ENCODE assay signal across 18 mouse cellular contexts in the genomic region with DNA sequence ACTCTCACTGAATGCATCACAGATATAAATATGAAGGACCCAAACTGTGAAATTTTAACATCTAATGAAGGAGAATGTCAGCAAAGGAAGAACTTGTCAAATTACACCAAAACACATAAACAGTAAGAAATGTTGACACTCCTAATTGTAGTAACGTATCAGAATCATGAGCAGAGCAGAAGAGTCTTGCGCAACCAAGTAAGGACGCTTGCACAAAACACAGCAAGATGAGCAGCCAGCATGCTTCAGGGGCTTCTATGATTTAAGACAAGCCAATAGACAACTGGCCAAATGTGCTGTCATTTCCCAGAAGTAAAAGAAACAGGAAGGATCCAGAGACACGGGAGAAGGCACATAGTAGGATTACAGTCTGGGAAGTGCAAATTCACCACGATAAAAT. TPM values are rescaled to one million over a fixed set of nuclear protein-coding genes. Genes with fewer than 3 reads are reported as not detected.
"Had no signal": no experiment of that assay in that cellular context is flagged by ENCODE, and none has a peak within 500 bp of the region (broad histone marks: within the 10 kb centered on the region; RNA-seq: fewer than 3 reads in every experiment).

No protein-coding gene starts in this region.

- H3K9me3 ChIP-seq: midbrain, embryonic 12.5 days; midbrain, embryonic 15.5 days had no signal

- H3K4me1 ChIP-seq: midbrain, embryonic 12.5 days; midbrain, embryonic 15.5 days had no signal

- H3K9ac ChIP-seq: liver, embryonic 14.5 days; liver, postnatal 0 days; midbrain, embryonic 12.5 days; midbrain, embryonic 15.5 days had no signal

- H3K27ac ChIP-seq: left cerebral cortex, adult 2 months; liver, embryonic 14.5 days; midbrain, embryonic 12.5 days; midbrain, embryonic 15.5 days had no signal

- DNase-seq: kidney, adult 18-20 months; kidney, postnatal 10 days; kidney, postnatal 36 days; layer of hippocampus, postnatal 36 days; liver, postnatal 0 days; thymus, adult 18-20 months; thymus, postnatal 36 days had no signal

- ATAC-seq: inflammation-experienced regulatory T-cells, adult 6 months; intestine, embryonic 16.5 days; liver, postnatal 0 days; midbrain, embryonic 15.5 days had no signal

- H3K4me3 ChIP-seq: left cerebral cortex, adult 2 months; midbrain, embryonic 12.5 days; midbrain, embryonic 15.5 days had no signal

- H3K36me3 ChIP-seq: midbrain, embryonic 12.5 days; midbrain, embryonic 15.5 days had no signal

- H3K4me2 ChIP-seq: midbrain, embryonic 12.5 days; midbrain, embryonic 15.5 days had no signal

RNA-seq across cellular contexts. Expression of a gene that starts 5.8 kb away (rescaled TPM):
- total RNA-seq: liver, adult 2 months; megakaryocyte, adult 5-6 weeks had no signal
- polyA plus RNA-seq: inflammation-experienced regulatory T-cells, adult 6 months; liver, adult 2 months; liver, postnatal 0 days; neural tube, embryonic 11.5 days; neural tube, embryonic 14.5 days; small intestine, adult 2 months had no signal

RNA-seq across cellular contexts. Expression of a gene that starts 52.8 kb away (rescaled TPM):
- polyA plus RNA-seq: inflammation-experienced regulatory T-cells, adult 6 months; intestine, embryonic 16.5 days; liver, adult 2 months; liver, postnatal 0 days; small intestine, adult 2 months had no signal
